Mouse (Mus musculus): ENCODE measurements around the gene Inf2.

DNA sequence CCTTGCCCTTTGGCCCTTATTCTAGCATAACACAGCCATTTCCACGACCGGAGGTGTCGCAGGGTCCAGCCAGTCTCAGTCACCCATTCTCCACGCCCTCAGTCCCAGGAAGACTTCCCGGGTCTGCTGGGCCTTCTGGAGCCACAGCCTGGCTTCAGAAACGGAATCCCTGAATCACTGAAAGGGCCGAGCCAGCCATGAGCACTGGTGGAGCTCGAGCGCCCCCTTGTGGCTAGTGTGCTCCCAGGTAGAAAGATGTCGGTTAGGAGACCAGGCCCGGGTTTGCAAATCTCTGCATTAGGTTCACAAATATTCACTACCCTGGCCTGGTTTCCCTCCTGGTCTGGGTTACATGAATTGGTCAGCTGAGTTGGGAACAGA lies 45.7 kb upstream of the Inf2 start:
- TF ChIP-seq CTCF (IDR thresholded peaks at IDR 0.05; ENCODE audit: low read depth, low read length) (peak; percentile 97), POLR2A (IDR thresholded peaks at IDR 0.05; ENCODE audit: insufficient read depth, low read length) (no peak), EP300 (IDR thresholded peaks at IDR 0.05; ENCODE audit: insufficient read depth, low read depth, low read length) (no peak)
